Mouse (Mus musculus) liver, embryonic 14.5 days (tissue): ENCODE results near the gene Dock4. TPM values are rescaled to one million over a fixed set of nuclear protein-coding genes. Genes with fewer than 3 reads are reported as not detected.

Source experiments
- ATAC-seq: fragments of 200-750 bp; cut with Nextera tagmentation; 2 replicates; pipeline ENCODE4 v1.8.0; 2017; ENCODE audit warnings: moderate number of reproducible peaks, mild to moderate bottlenecking, moderate library complexity; ENCODE audit not compliant: insufficient read depth
- DNase-seq, 3 experiments: peaks; one replicate each; pipeline ENCODE4 v3.0.0-alpha.2; 2012 to 2013; ENCODE audit warnings: low read depth in 3 of 3, low spot score in 3 of 3
- H3K27ac ChIP-seq: fragments of 300-500 bp; sonication (generic); 2 replicates; pipeline ENCODE4 v1.5.1; 2014; ENCODE audit warnings: moderate library complexity, mild to moderate bottlenecking, control low read depth, inconsistent platforms
- H3K27me3 ChIP-seq: fragments of 300-500 bp; sonication (generic); 2 replicates; pipeline ENCODE4 v1.6.1; 2014; ENCODE audit warnings: mild to moderate bottlenecking, low read length, moderate library complexity; ENCODE audit not compliant: control insufficient read depth, insufficient read depth
- H3K36me3 ChIP-seq: fragments of 300-500 bp; sonication (generic); replicated peaks from 2 replicates; pipeline ENCODE4 v1.6.1; 2014; ENCODE audit warnings: low read depth; ENCODE audit not compliant: control insufficient read depth, insufficient read depth
- H3K4me1 ChIP-seq, 2 experiments: fragments of 200-500 bp in 1 of 2; fragments of 300-500 bp in 1 of 2; sonication (generic) in 1 of 2; replicated peaks; 2 replicates each; pipeline ENCODE4 v1.6.1; 2012 to 2014; ENCODE audit warnings: antibody characterized with exemption in 1 of 2, inconsistent platforms in 1 of 2, low read length in 1 of 2; ENCODE audit not compliant: control insufficient read depth in 2 of 2, insufficient read depth in 2 of 2
- H3K4me2 ChIP-seq: fragments of 300-500 bp; sonication (generic); 2 replicates; pipeline ENCODE4 v1.6.1; 2014; ENCODE audit warnings: low read depth, mild to moderate bottlenecking, control low read depth, moderate library complexity
- H3K4me3 ChIP-seq, 2 experiments: fragments of 200-500 bp in 1 of 2; fragments of 300-500 bp in 1 of 2; sonication (generic) in 1 of 2; 2 replicates each; pipeline ENCODE4 v1.5.1; 2012 to 2014; ENCODE audit warnings: low read depth in 2 of 2, low read length in 2 of 2, mild to moderate bottlenecking in 2 of 2, control low read depth in 1 of 2, inconsistent platforms in 1 of 2, moderate library complexity in 1 of 2; ENCODE audit not compliant: insufficient read depth in 1 of 2
- H3K9ac ChIP-seq: fragments of 300-500 bp; sonication (generic); replicated peaks from 2 replicates; pipeline ENCODE4 v1.6.1; 2014; ENCODE audit warnings: mild to moderate bottlenecking, control low read depth, moderate library complexity
- H3K9me3 ChIP-seq: fragments of 300-500 bp; sonication (generic); 2 replicates; pipeline ENCODE4 v1.6.1; 2016; ENCODE audit warnings: low read length, mixed read lengths; ENCODE audit not compliant: control insufficient read depth
- CTCF ChIP-seq: IDR thresholded peaks from 2 replicates; pipeline ENCODE4 v1.5.1; 2016; ENCODE audit warnings: antibody characterized with exemption, low read depth, control low read depth
- EP300 ChIP-seq: IDR thresholded peaks from 2 replicates; pipeline ENCODE4 v1.6.1; 2016; ENCODE audit warnings: antibody characterized with exemption, low read depth
- WGBS: fragments of 180-500 bp; shearing (Covaris S2); extraction: QIAGEN DNeasy Blood & Tissue Kit; methylation state at CpG from one replicate; pipeline ENCODE4 v1.1.7; 2014; ENCODE audit not compliant: insufficient replicate concordance; 5-methylcytosine and 5-hydroxymethylcytosine counted together
- polyA plus RNA-seq, 2 experiments: library from polyadenylated mRNA; depleted of rRNA in 1 of 2; stranded (reverse) in 1 of 2; unstranded in 1 of 2; fragments of >200 nt; fragmentation: Nextera tagmentation in 1 of 2; extraction: Ambion mirVana in 1 of 2; gene quantifications; 2 replicates each; pipeline versions ENCODE4 v1.2.1 to v1.2.3; 2012 to 2014

Gene Dock4
- polyA plus RNA-seq, 2 experiments, result 0.49 to 0.57 TPM

DNA sequence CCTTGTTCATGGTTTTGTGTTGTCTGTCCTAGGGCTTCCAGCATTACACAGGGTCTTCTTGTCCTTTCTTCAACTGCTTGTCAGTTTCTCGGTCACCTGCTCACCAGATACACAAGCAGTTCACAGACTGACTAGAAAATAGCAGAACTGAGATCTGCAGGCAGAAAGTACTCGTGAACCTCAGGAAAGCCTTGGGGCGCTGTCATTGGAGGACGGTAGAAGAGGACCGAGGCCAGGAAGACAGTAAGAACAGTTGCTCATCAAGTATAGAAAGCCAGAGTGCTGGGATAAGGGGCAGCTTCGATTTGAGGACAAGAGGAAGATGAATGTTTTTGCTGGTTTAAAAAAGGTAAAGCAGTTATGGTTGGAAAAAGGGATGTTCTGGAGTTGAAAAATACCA, 92.6 kb downstream of the Dock4 start:
- Histone ChIP-seq H3K27ac (no peak overlapping the region), H3K9ac (no peak overlapping the region), H3K27me3 (no peaks in the 10 kb centered on the region), H3K4me2 (no peak overlapping the region), H3K4me1 (peaks cover 0 to 4% of the 10 kb centered on the region in 2 experiments; a peak in 1 of 4 replicates), H3K4me3 (no peak overlapping the region), H3K9me3 (no peaks in the 10 kb centered on the region), H3K36me3 (no peaks in the 10 kb centered on the region)
- 53% methylated on average over 6 of the region's 6 CpGs for WGBS
- ATAC-seq, result no peak
- TF ChIP-seq EP300, result no peak
- no peak for TF ChIP-seq CTCF
- no peak for DNase-seq

DNA sequence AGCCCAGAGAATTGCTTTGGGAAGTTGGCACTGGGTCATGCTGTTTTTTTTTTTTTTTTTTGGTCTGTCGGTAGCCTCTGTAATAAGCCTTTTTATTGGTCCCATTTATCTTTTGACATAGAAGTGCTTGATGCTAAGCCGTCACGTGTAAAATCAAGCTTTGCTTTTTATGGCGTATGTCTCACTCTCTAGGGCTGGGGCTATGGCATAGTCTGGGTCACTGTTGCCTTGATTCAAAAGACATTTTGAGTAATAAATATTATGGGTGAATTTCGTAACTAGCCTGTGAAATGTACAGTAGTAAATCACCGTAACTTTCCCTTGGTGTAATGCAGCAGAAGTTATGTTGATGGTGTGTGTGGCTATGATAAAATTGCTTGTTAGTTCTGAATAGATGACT, 93.0 kb downstream of the Dock4 start:
- H3K27ac ChIP-seq, result no peak overlapping the region
- H3K9ac ChIP-seq, result no peak overlapping the region
- no peaks in the 10 kb centered on the region for H3K36me3 ChIP-seq
- H3K4me3 ChIP-seq, result no peak overlapping the region
- 67% methylated on average over 6 of the region's 6 CpGs for WGBS
- ATAC-seq (no peak), DNase-seq (no peak)
- no peak overlapping the region for H3K4me2 ChIP-seq
- TF ChIP-seq EP300 (no peak), CTCF (no peak)
- no peaks in the 10 kb centered on the region for H3K27me3 ChIP-seq
- H3K4me1 ChIP-seq, result peaks cover 0 to 4% of the 10 kb centered on the region in 2 experiments; a peak in 1 of 4 replicates
- H3K9me3 ChIP-seq, result no peaks in the 10 kb centered on the region

DNA sequence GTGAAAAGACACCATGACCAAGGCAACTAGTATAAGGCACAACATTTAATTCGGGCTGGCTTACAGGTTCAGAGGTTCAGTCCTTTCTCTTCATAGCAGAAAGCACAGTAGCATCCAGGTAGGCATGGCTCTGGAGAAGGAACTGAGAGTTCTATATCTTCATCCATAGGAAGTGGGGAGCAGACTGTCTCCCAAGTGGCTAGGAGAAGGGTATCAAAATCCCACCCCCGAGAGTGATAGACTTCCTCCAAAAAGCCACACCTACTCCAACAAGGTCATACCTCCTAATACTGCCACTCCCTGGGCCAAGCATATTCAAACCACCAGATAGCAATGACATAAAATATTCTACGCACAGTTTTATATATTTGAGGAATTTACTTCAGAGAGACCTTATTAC, 98.5 kb downstream of the Dock4 start:
- no peaks in the 10 kb centered on the region for H3K4me1 ChIP-seq
- H3K27ac ChIP-seq, result no peak overlapping the region
- 57% methylated on average over 3 of the region's 3 CpGs for WGBS
- no peaks in the 10 kb centered on the region for H3K36me3 ChIP-seq
- ATAC-seq (no peak), DNase-seq (no peak)
- H3K4me3 ChIP-seq, result no peak overlapping the region
- TF ChIP-seq EP300 (no peak), CTCF (no peak)
- no peaks in the 10 kb centered on the region for H3K9me3 ChIP-seq
- H3K4me2 ChIP-seq, result no peak overlapping the region
- H3K9ac ChIP-seq, result no peak overlapping the region
- no peaks in the 10 kb centered on the region for H3K27me3 ChIP-seq

DNA sequence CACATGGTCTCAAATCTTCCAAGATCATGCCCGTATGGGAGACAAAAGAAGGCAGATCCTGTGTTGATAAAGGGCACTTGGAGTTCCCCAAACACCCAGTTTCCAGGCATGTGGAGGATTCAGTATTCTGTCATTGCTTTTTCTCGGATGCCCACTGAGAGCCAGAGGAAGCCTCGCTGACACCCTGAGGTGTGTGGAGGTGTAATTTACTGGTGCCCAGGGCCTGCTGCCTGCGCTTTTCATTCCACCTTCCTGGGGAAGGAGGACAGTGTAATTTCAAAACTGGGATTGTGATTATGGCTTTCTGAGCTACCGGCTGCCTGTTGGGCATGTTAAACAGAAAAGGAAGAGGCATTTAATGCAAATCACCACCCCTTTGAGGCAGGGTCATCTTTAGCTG, 101.1 kb downstream of the Dock4 start:
- Histone ChIP-seq H3K9ac (no peak overlapping the region), H3K27ac (no peak overlapping the region)
- no peak for ATAC-seq

DNA sequence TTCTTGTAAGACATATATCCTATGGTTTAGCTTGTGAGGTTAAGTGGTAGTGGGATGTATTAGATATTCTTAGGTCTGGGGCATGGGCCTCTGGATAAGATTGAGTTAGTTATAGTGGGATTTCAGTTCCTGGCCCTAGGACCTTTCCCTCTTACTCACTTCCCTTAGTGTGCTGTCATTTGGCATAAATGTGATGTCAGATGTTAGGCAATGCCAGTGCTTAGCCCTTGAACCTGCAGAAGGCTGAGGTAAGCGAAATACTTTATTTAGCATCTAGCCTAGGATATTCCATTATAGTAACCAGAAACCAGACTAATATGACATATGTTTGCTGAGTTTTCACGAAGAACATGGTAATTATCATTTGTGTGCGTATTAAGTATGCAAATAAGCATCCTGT, 105.6 kb downstream of the Dock4 start:
- H3K9ac ChIP-seq, result no peak overlapping the region
- H3K9me3 ChIP-seq, result no peaks in the 10 kb centered on the region
- no peak for DNase-seq
- H3K36me3 ChIP-seq, result no peaks in the 10 kb centered on the region
- H3K4me3 ChIP-seq, result no peak overlapping the region
- no peak overlapping the region for H3K4me2 ChIP-seq
- H3K27me3 ChIP-seq, result no peaks in the 10 kb centered on the region
- WGBS, result 58% methylated on average over 3 of the region's 3 CpGs
- no peak for TF ChIP-seq CTCF
- TF ChIP-seq EP300, result no peak
- H3K4me1 ChIP-seq, result no peaks in the 10 kb centered on the region
- ATAC-seq, result no peak
- H3K27ac ChIP-seq, result no peak overlapping the region

More for the DNA sequence above, 101.1 kb downstream of the Dock4 start:
- 47% methylated on average over 5 of the region's 5 CpGs for WGBS
- no peak for DNase-seq
- Histone ChIP-seq H3K4me3 (no peak overlapping the region), H3K4me1 (no peaks in the 10 kb centered on the region), H3K36me3 (no peaks in the 10 kb centered on the region), H3K27me3 (no peaks in the 10 kb centered on the region), H3K4me2 (no peak overlapping the region), H3K9me3 (no peaks in the 10 kb centered on the region)
- no peak for TF ChIP-seq EP300
- no peak for TF ChIP-seq CTCF
